Mouse (Mus musculus) layer of hippocampus, postnatal 10 days (tissue): ENCODE results near the gene 1700025G04Rik. TPM values are rescaled to one million over a fixed set of nuclear protein-coding genes. Genes with fewer than 3 reads are reported as not detected.

Experiments used
- DNase-seq, 2 experiments: peaks; one replicate each; pipeline ENCODE4 v3.0.0; 2021; ENCODE audit warnings: low spot score in 2 of 2
- total RNA-seq, 2 experiments: library from RNA; stranded (reverse); gene quantifications; 2 replicates each; pipeline ENCODE4 v1.2.3; 2021

The 1700025G04Rik gene
- total RNA-seq, 2 experiments from 2014 or later: 66.0 to 67.7 TPM

- DNase-seq: no peak
These were observed 56.2 kb downstream of the 1700025G04Rik start for GRCm38 (mm10) chr1:152033731-152034130.

GRCm38 (mm10) chr1:152032144-152032543 is 57.8 kb downstream of the 1700025G04Rik start:
- DNase-seq: no peak

- DNase-seq: no peak
These were observed 59.4 kb downstream of the 1700025G04Rik start for GRCm38 (mm10) chr1:152030546-152030945.

DNA sequence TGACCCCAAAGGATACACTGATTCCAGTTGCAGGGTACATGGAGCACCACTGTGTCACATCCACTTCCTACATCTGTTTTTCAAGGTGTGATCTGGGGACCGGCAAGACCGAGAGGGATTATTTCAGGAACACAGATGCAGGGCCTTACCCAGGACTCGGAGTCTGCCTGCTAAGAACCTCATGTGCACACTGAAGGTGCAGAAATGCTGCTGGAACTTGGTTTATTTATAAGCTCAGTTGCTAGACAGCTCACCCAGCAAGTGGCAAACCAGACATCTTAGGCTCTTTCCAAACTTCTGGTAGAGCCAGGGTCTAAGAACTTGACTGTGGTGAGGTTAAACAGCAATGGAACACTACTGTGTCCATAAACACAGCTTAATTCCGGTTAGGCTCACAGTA is 61.2 kb downstream of the 1700025G04Rik start:
- DNase-seq: no peak

- DNase-seq: no peak
These were observed 63.2 kb downstream of the 1700025G04Rik start for GRCm38 (mm10) chr1:152026762-152027161.

- no peak for DNase-seq
These were observed 64.6 kb downstream of the 1700025G04Rik start for GRCm38 (mm10) chr1:152025308-152025707.

GRCm38 (mm10) chr1:152024019-152024787 is 65.7 kb downstream of the 1700025G04Rik start:
- DNase-seq: no peak

GRCm38 (mm10) chr1:152020812-152021211 is 69.1 kb downstream of the 1700025G04Rik start:
- no peak for DNase-seq

DNA sequence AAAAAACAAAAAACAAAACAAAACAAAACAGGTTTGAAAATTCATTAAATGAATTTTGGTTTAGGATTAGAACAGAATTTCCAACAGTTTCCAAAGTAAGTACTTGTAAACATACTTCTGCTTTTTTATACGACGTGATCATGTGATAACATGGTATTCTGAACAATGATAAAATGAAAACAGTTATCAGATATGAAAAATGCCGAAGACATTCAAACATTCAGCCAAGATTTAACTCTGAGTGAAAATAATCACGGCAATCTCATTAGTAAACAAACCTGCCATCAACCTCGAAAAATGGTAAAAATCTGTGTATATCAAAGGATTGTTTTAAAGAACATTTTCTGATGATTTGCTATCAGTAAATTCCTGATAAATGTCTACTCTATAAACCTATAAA is 69.9 kb downstream of the 1700025G04Rik start:
- DNase-seq: no peak

DNA sequence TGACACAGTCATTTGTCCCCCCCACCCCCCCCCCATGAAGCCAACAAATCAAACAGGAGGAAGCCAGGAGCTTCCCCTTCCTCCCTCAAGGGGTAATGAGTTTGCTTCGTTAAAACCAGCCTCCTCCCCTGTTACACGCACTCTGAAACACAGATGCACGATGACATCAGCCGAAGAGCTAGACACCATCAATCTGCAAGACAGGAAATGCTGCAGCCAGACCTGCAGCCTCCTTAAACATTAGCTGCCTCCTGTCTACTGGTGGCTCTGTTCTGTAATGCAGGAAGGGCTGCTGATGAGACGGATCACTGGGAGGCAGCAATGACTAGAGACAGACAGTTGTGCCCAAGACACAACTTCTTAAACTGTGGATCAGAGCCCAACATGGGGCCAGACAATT is 70.7 kb downstream of the 1700025G04Rik start:
- no peak for DNase-seq

- no peak for DNase-seq
These were observed 71.6 kb downstream of the 1700025G04Rik start for GRCm38 (mm10) chr1:152018322-152018721.

GRCm38 (mm10) chr1:152016663-152017062 is 73.3 kb downstream of the 1700025G04Rik start:
- DNase-seq: no peak

- DNase-seq: no peak
These were observed 74.3 kb downstream of the 1700025G04Rik start for GRCm38 (mm10) chr1:152015555-152016125.

DNA sequence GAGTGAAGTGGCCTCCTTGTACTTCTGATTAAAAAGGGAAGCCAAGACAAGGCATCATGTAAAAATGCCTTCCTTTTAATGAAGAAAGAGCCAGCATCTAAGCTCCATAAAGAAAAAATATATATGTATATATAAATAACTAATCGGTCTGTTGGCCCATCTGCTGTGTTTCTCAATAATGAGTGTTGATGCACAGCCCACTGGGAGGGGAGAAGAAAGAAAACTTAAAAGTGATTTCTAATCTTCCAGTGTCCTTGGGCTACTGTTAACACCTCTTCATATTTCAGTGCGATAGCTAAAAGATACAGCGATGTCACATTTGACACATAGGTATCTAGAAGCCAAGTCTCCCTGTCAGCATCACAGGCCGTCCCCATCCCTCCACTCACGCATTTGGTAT is 78.2 kb downstream of the 1700025G04Rik start:
- DNase-seq: no peak

- DNase-seq: no peak
These were observed 79.5 kb downstream of the 1700025G04Rik start for GRCm38 (mm10) chr1:152010251-152010980.

DNA sequence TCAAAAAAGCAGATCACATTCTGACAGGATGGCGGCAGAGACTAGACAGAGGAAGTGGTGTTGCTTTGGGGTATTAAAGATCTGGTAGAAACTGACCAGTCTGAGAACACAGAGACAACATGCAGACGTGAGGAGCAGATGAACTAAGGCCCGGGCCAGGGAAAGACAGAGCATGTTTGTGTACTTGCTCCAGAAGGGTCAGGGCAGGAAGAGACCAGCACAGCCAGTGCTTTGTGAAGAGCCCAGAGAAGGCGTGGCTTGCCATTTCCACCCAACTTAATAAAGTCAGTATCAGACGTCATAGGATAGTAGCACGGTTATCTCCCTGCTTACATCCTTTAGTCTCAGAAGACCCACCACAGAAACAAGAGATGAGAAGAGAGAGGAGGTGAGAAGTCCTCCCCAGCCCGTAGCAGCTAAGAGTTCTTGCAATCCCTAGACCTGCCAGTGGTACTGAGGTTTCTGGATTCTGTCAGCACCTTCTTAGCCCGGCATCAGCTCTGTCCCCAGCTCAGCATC is 81.4 kb downstream of the 1700025G04Rik start:
- no peak for DNase-seq

GRCm38 (mm10) chr1:152006529-152006928 is 83.4 kb downstream of the 1700025G04Rik start:
- no peak for DNase-seq

DNA sequence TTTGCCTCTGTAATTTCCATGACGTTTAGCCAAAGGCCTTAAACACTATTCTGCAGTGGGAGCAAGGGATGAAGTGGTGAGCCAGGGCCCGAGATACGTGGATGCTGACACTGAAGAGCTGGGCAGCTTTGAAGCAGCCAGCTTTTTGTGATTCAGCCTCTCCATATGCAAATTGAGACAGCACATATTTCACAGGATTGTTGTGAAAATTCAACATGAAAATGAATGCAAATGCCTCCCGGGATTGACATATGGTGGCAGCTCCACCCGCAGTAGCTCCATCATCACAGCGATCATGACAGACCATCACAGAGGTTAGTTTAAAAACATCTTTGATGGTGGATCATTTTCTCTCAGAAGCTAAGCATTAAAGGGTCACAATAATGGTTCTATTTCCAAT is 85.4 kb downstream of the 1700025G04Rik start:
- DNase-seq: no peak

DNA sequence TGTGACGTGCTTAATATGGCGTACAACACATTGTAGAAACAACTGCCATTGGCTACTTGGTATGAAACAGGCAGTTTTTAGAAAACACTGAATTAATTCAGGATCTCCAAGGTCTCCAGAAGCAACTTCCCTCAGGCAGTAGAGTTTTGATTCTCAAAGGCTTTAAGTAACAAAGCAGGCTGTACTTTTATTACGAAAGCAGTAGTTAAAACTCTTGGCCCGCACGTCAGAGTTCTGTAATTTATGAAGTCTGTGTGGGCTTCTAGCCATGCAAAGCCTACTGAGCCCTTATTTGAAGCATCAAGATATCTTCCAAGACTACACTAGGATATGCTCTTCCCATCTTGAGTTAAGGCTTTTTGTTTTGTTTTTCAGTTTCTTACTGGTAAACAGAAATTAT is 89.5 kb downstream of the 1700025G04Rik start:
- no peak for DNase-seq

GRCm38 (mm10) chr1:151999424-151999842 is 90.5 kb downstream of the 1700025G04Rik start:
- DNase-seq: no peak

- no peak for DNase-seq
These were observed 91.2 kb downstream of the 1700025G04Rik start for GRCm38 (mm10) chr1:151998721-151999206.

- DNase-seq: no peak
These were observed 92.3 kb downstream of the 1700025G04Rik start for GRCm38 (mm10) chr1:151997591-151997990.
